7 mouse cellular contexts compared by ENCODE assay signal in the genomic region with DNA sequence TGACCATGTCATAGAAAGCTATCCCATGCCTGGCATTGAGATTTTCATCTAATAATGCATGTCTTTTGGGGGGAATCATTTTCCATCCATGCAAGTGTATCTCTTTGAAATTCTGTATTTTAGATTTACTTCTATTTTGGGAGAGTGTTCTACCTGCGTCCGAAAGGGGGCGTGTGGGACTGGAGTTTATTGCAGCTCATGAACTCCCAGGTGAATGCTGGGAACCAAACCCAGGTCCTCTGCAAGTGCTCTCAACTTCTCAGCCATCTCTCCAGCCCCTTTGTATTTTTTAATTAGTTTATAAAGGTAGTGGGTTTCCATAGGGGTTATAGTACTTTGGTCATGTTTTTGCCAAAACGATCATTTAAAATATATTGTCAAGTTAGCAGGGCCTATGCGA. TPM values are rescaled to one million over a fixed set of nuclear protein-coding genes. Genes with fewer than 3 reads are reported as not detected.
A peak's percentile ranks its signal among the peaks of the same experiment; 100 is the strongest.
DNase-seq lines count a peak whose midpoint lies in the region; ATAC-seq and TF ChIP-seq lines count a peak whose summit lies in the region.

No protein-coding gene starts in this region.

- no peaks in the 10 kb centered on the region for H3K9me3 ChIP-seq in lung, embryonic 16.5 days (ENCODE audit: control insufficient read depth, low read length)
- no peaks in the 10 kb centered on the region for H3K9me3 ChIP-seq in forebrain, embryonic 10.5 days
- no peaks in the 10 kb centered on the region for H3K9me3 ChIP-seq in intestine, postnatal 0 days (ENCODE audit: control insufficient read depth)
- H3K9me3 ChIP-seq in neural tube, embryonic 14.5 days (ENCODE audit: control insufficient read depth, low read length): no peaks in the 10 kb centered on the region

- ATAC-seq in lung, embryonic 16.5 days (ENCODE audit: low read depth): no peak
- no peak for ATAC-seq in intestine, postnatal 0 days
- ATAC-seq in neural tube, embryonic 14.5 days (ENCODE audit: low read depth): no peak

- H3K4me1 ChIP-seq in lung, embryonic 16.5 days (replicated peaks; ENCODE audit: control insufficient read depth, insufficient read depth, low read length): peaks cover 14% of the 10 kb centered on the region
- peaks cover 41% of the 10 kb centered on the region for H3K4me1 ChIP-seq in forebrain, embryonic 10.5 days
- peaks cover 8% of the 10 kb centered on the region for H3K4me1 ChIP-seq in intestine, postnatal 0 days (replicated peaks; ENCODE audit: control insufficient read depth, insufficient read depth, low read length)
- peaks cover 6% of the 10 kb centered on the region for H3K4me1 ChIP-seq in neural tube, embryonic 14.5 days (ENCODE audit: control insufficient read depth, insufficient read depth, low read length)

- no peak for TF ChIP-seq CTCF in intestine, postnatal 0 days (IDR thresholded peaks at IDR 0.05; ENCODE audit: low read depth)

- H3K27ac ChIP-seq in lung, embryonic 16.5 days (ENCODE audit: low read length): no peak overlapping the region
- peak overlapping the region; percentile 93 for H3K27ac ChIP-seq in forebrain, embryonic 10.5 days
- no peak overlapping the region for H3K27ac ChIP-seq in intestine, postnatal 0 days (ENCODE audit: low read depth, low read length)
- H3K27ac ChIP-seq in neural tube, embryonic 14.5 days (ENCODE audit: low read depth, low read length): no peak overlapping the region

- peak overlapping the region; percentile 70 for H3K4me2 ChIP-seq in lung, embryonic 16.5 days (ENCODE audit: low read depth, low read length)
- H3K4me2 ChIP-seq in intestine, postnatal 0 days (replicated peaks; ENCODE audit: low read depth): peak overlapping the region; percentile 79; the same call in 1 of the 2 replicates
- peak overlapping the region; percentile 70; the same call in 1 of the 2 replicates for H3K4me2 ChIP-seq in neural tube, embryonic 14.5 days (ENCODE audit: low read depth, low read length)

- WGBS in lung, embryonic 16.5 days: 91% methylated on average over 5 of the region's 5 CpGs
- WGBS in forebrain, embryonic 10.5 days: 86% methylated on average over 5 of the region's 5 CpGs
- WGBS in intestine, postnatal 0 days: 83% methylated on average over 5 of the region's 5 CpGs
- WGBS in neural tube, embryonic 14.5 days: 89% methylated on average over 5 of the region's 5 CpGs

- no peak overlapping the region; the same call in 1 of the 2 replicates for H3K4me3 ChIP-seq in lung, embryonic 16.5 days (ENCODE audit: low read length)
- peak overlapping the region; percentile 100 for H3K4me3 ChIP-seq in forebrain, embryonic 10.5 days
- no peak overlapping the region for H3K4me3 ChIP-seq in intestine, postnatal 0 days (ENCODE audit: low read depth, low read length)
- no peak overlapping the region; the same call in 1 of the 2 replicates for H3K4me3 ChIP-seq in neural tube, embryonic 14.5 days (ENCODE audit: low read depth, low read length)

- H3K9ac ChIP-seq in lung, embryonic 16.5 days (ENCODE audit: low read length): peak overlapping the region; percentile 89; the same call in 1 of the 2 replicates
- H3K9ac ChIP-seq in intestine, postnatal 0 days (ENCODE audit: low read depth, low read length): no peak overlapping the region
- H3K9ac ChIP-seq in neural tube, embryonic 14.5 days (replicated peaks; ENCODE audit: low read depth, low read length): no peak overlapping the region

- no peaks in the 10 kb centered on the region for H3K27me3 ChIP-seq in lung, embryonic 16.5 days (ENCODE audit: control insufficient read depth, insufficient read depth, low read depth, low read length)
- H3K27me3 ChIP-seq in forebrain, embryonic 10.5 days (ENCODE audit: poor library complexity, severe bottlenecking): no peaks in the 10 kb centered on the region
- H3K27me3 ChIP-seq in intestine, postnatal 0 days (replicated peaks; ENCODE audit: control insufficient read depth, insufficient read depth, low read length): no peaks in the 10 kb centered on the region
- peaks cover 3% of the 10 kb centered on the region for H3K27me3 ChIP-seq in neural tube, embryonic 14.5 days (ENCODE audit: control insufficient read depth, insufficient read depth, low read length)

- H3K36me3 ChIP-seq in lung, embryonic 16.5 days (ENCODE audit: control insufficient read depth, insufficient read depth, low read length): no peaks in the 10 kb centered on the region
- H3K36me3 ChIP-seq in forebrain, embryonic 10.5 days (replicated peaks): no peaks in the 10 kb centered on the region; the same call in 1 of the 2 replicates
- H3K36me3 ChIP-seq in intestine, postnatal 0 days (ENCODE audit: control insufficient read depth, insufficient read depth): no peaks in the 10 kb centered on the region
- H3K36me3 ChIP-seq in neural tube, embryonic 14.5 days (ENCODE audit: control insufficient read depth, insufficient read depth, low read length): no peaks in the 10 kb centered on the region

- DNase-seq in lung, adult 18-20 months: no peak
- no peak for DNase-seq in forebrain, embryonic 10.5 days (ENCODE audit: extremely low spot score, low spot score)
- no peak for DNase-seq in urinary bladder, postnatal 36 days (ENCODE audit: low spot score in 2 of 2)
- no peak for DNase-seq in layer of hippocampus, adult 11-12 months (ENCODE audit: low spot score)

RNA-seq across cellular contexts. Expression of gene Wdr48, which starts 0.8 kb away (rescaled TPM):
- polyA plus RNA-seq in lung, embryonic 16.5 days (2015; fragmentation: Nextera tagmentation; extraction: Ambion mirVana): 50.9 and 53.4 TPM in 2 replicates
- 71.6 and 74.4 TPM in 2 replicates for polyA plus RNA-seq in forebrain, embryonic 10.5 days (2016; fragmentation: Nextera tagmentation; extraction: Ambion mirVana)
- 14.3 and 16.5 TPM in 2 replicates for polyA plus RNA-seq in intestine, postnatal 0 days (2015; fragmentation: Nextera tagmentation; extraction: Ambion mirVana)
- polyA plus RNA-seq in neural tube, embryonic 14.5 days (2014; fragmentation: Nextera tagmentation; extraction: Ambion mirVana): 55.6 and 68.5 TPM in 2 replicates

RNA-seq across cellular contexts. Expression of gene Gorasp1, which starts 43.5 kb away (rescaled TPM):
- 29.8 and 35.7 TPM in 2 replicates for polyA plus RNA-seq in lung, embryonic 16.5 days (2015; fragmentation: Nextera tagmentation; extraction: Ambion mirVana)
- 29.9 and 30.4 TPM in 2 replicates for polyA plus RNA-seq in forebrain, embryonic 10.5 days (2016; fragmentation: Nextera tagmentation; extraction: Ambion mirVana)
- polyA plus RNA-seq in intestine, postnatal 0 days (2015; fragmentation: Nextera tagmentation; extraction: Ambion mirVana): 14.4 and 16.4 TPM in 2 replicates
- 20.6 and 23.3 TPM in 2 replicates for polyA plus RNA-seq in neural tube, embryonic 14.5 days (2014; fragmentation: Nextera tagmentation; extraction: Ambion mirVana)

RNA-seq across cellular contexts. Expression of gene Ttc21a, which starts 43.5 kb away (rescaled TPM):
- polyA plus RNA-seq in lung, embryonic 16.5 days (2015; fragmentation: Nextera tagmentation; extraction: Ambion mirVana): 1.3 and 2.1 TPM in 2 replicates
- polyA plus RNA-seq in forebrain, embryonic 10.5 days (2016; fragmentation: Nextera tagmentation; extraction: Ambion mirVana): 0.31 and 0.42 TPM in 2 replicates
- not detected in 2 replicates for polyA plus RNA-seq in intestine, postnatal 0 days (2015; fragmentation: Nextera tagmentation; extraction: Ambion mirVana)
- polyA plus RNA-seq in neural tube, embryonic 14.5 days (2014; fragmentation: Nextera tagmentation; extraction: Ambion mirVana): 0.54 and 0.74 TPM in 2 replicates
